Mouse (Mus musculus): ENCODE measurements around the gene Gm7579. TPM values are rescaled to one million over a fixed set of nuclear protein-coding genes. Genes with fewer than 3 reads are reported as not detected.
"Not testable (repeated sequence)": the region's sequence is repeated elsewhere in the genome, so short reads cannot be mapped to it uniquely, and the experiment has no call there.

The Gm7579 gene
- polyA plus RNA-seq, 1 experiment from 2014 or later = not detected

GRCm38 (mm10) chr7:142201064-142201463 lies 10.6 kb upstream of the Gm7579 start, which contains the start of gene Krtap5-3:
Krtap5-3 (plus strand) TSS chr7:142201364.
- DNase-seq (ENCODE audit: low spot score) (no peak), ATAC-seq (ENCODE audit: low read depth) (no peak)
- 53% methylated on average over 1 of the region's 1 CpGs for WGBS
- Histone ChIP-seq H3K9me3 (ENCODE audit: control insufficient read depth, low read length) (no peaks in the 10 kb centered on the region), H3K4me2 (ENCODE audit: low read depth, low read length) (no peak within 1 kb of the TSS), H3K27me3 (replicated peaks; ENCODE audit: control insufficient read depth, insufficient read depth, low read length) (no peaks in the 10 kb centered on the region), H3K4me3 (ENCODE audit: low read depth, low read length) (no peak within 1 kb of the TSS), H3K4me1 (ENCODE audit: control insufficient read depth, insufficient read depth, low read length) (no peaks in the 10 kb centered on the region), H3K9ac (ENCODE audit: low read depth, low read length) (no peak within 1 kb of the TSS), H3K27ac (replicated peaks; ENCODE audit: low read depth, low read length) (no peak within 1 kb of the TSS), H3K36me3 (ENCODE audit: control insufficient read depth, insufficient read depth, low read length) (no peaks in the 10 kb centered on the region)

DNA sequence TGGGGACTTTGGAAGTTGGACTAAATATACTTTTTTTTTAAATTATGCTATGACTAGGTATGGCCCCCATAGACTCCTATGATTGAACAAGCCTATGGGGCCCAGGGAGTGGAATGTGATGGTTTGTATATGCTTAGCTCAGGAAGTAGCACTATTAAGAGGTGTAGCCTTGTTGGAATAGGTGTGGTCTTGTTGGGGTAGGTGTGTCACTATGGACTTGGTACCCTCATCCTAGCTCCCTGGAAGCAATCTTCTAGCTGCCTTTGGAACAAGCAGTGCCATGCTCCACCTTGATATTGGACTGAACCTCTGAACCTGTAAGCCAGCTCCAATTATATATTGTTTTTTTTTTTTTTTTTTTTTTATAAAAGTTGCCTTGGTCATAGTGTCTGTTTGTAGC lies 6.2 kb upstream of the Gm7579 start:
- H3K4me3 ChIP-seq (ENCODE audit: low read depth, low read length) = no peak overlapping the region
- ATAC-seq (ENCODE audit: low read depth) (no peak), DNase-seq (ENCODE audit: low spot score) (no peak)
- no peaks in the 10 kb centered on the region for H3K4me1 ChIP-seq (ENCODE audit: control insufficient read depth, insufficient read depth, low read length)
- no peak overlapping the region for H3K9ac ChIP-seq (ENCODE audit: low read depth, low read length)
- H3K27me3 ChIP-seq (replicated peaks; ENCODE audit: control insufficient read depth, insufficient read depth, low read length) = no peaks in the 10 kb centered on the region
- no peaks in the 10 kb centered on the region for H3K36me3 ChIP-seq (ENCODE audit: control insufficient read depth, insufficient read depth, low read length)
- H3K4me2 ChIP-seq (ENCODE audit: low read depth, low read length) = no peak overlapping the region
- no peaks in the 10 kb centered on the region for H3K9me3 ChIP-seq (ENCODE audit: control insufficient read depth, low read length)
- H3K27ac ChIP-seq (replicated peaks; ENCODE audit: low read depth, low read length) = no peak overlapping the region

DNA sequence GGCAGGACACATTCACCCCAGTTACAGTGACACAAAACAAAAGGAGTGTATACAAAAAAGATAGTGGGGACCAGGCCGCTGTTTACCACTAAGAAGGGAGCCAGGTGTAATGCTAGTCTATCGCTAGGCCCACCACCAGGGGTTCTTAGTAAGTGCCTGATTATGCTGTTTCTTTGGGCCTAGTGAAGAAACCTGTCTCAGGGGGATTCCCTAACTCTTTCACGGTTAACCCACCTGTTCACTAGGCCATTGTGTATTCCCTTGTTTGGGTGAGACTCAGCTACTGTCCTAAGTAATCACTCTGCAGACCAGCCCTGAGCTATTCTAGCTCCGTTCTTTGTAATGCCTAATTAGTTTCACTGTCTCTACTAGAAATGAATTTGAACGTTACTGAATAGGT lies 4.8 kb upstream of the Gm7579 start:
- H3K4me3 ChIP-seq (ENCODE audit: low read depth, low read length); H3K27ac ChIP-seq (replicated peaks; ENCODE audit: low read depth, low read length); ATAC-seq (ENCODE audit: low read depth); H3K4me2 ChIP-seq (ENCODE audit: low read depth, low read length); H3K4me1 ChIP-seq (ENCODE audit: control insufficient read depth, insufficient read depth, low read length); H3K9me3 ChIP-seq (ENCODE audit: control insufficient read depth, low read length); H3K27me3 ChIP-seq (replicated peaks; ENCODE audit: control insufficient read depth, insufficient read depth, low read length); H3K36me3 ChIP-seq (ENCODE audit: control insufficient read depth, insufficient read depth, low read length); DNase-seq (ENCODE audit: low spot score); H3K9ac ChIP-seq (ENCODE audit: low read depth, low read length): not testable (repeated sequence)
- 74% methylated on average over 5 of the region's 5 CpGs for WGBS

- not testable (repeated sequence) for H3K27ac ChIP-seq (replicated peaks; ENCODE audit: low read depth, low read length); H3K4me1 ChIP-seq (ENCODE audit: control insufficient read depth, insufficient read depth, low read length); ATAC-seq (ENCODE audit: low read depth); H3K4me3 ChIP-seq (ENCODE audit: low read depth, low read length); DNase-seq (ENCODE audit: low spot score); H3K27me3 ChIP-seq (replicated peaks; ENCODE audit: control insufficient read depth, insufficient read depth, low read length); H3K9ac ChIP-seq (ENCODE audit: low read depth, low read length); H3K36me3 ChIP-seq (ENCODE audit: control insufficient read depth, insufficient read depth, low read length); H3K4me2 ChIP-seq (ENCODE audit: low read depth, low read length); H3K9me3 ChIP-seq (ENCODE audit: control insufficient read depth, low read length)
- WGBS = 75% methylated on average over 1 of the region's 1 CpGs
Measured at GRCm38 (mm10) chr7:142212136-142212535, 477 bp downstream of the Gm7579 start.

DNA sequence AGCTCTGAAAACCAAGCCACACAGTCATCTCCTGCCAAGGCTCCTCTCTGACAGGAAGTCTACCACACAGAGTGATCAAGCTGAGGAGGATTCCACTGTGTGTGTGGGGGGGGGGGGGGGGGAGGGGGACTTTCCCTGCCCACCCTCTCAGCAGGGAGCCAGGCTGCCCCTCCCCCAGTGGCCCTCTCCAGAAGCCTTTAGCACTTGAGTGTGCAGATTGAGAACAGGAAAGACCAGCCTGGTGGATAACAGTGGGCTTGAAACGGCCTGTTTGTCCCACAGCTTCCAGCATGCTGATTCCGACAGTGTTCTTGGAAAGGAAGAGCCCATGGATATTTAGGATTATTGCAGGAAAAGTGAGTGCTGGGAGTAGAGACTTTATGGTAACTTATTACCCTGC lies 12.9 kb downstream of the Gm7579 start:
- 26% methylated on average over 2 of the region's 2 CpGs for WGBS
- ATAC-seq (ENCODE audit: low read depth) = no peak

DNA sequence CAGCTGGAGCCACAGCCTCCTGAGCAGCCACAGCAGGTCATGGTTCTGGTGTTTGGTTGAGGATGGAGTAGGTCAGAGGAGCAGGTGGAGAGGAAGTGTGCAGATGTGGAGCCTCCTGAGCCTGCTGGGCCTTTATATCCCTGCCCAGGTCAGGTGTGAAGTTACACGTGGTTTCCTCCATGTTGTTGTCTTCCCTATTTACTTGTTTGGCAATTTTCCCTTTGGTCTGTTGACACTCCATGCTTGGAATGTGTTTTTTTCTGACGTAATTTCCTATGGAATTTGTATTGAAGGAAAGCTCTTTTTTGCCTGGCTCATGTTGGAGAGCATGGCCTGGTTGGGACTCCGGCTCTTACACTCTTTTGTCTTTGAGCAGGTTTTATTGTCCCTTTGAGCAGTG lies 18.2 kb downstream of the Gm7579 start, which contains the start of gene Krtap5-5:
Gene Krtap5-5, minus strand, starts transcription at position 101 of the 400 bp plus-strand sequence.
- H3K4me2 ChIP-seq (ENCODE audit: low read depth, low read length) = not testable (repeated sequence)
- WGBS = 55% methylated on average over 3 of the region's 3 CpGs

More for the DNA sequence above, 12.9 kb downstream of the Gm7579 start:
- H3K9me3 ChIP-seq (ENCODE audit: control insufficient read depth, low read length) = no peaks in the 10 kb centered on the region
- no peaks in the 10 kb centered on the region for H3K4me1 ChIP-seq (ENCODE audit: control insufficient read depth, insufficient read depth, low read length)
- no peak overlapping the region for H3K27ac ChIP-seq (replicated peaks; ENCODE audit: low read depth, low read length)
- H3K9ac ChIP-seq (ENCODE audit: low read depth, low read length) = no peak overlapping the region
- no peaks in the 10 kb centered on the region for H3K27me3 ChIP-seq (replicated peaks; ENCODE audit: control insufficient read depth, insufficient read depth, low read length)
- DNase-seq (ENCODE audit: low spot score) = peak; percentile 13
- H3K4me3 ChIP-seq (ENCODE audit: low read depth, low read length) = no peak overlapping the region
- H3K36me3 ChIP-seq (ENCODE audit: control insufficient read depth, insufficient read depth, low read length) = no peaks in the 10 kb centered on the region
- H3K4me2 ChIP-seq (ENCODE audit: low read depth, low read length) = no peak overlapping the region

GRCm38 (mm10) chr7:142231540-142231939 lies 19.9 kb downstream of the Gm7579 start:
- no peak overlapping the region for H3K4me2 ChIP-seq (ENCODE audit: low read depth, low read length)

More for the DNA sequence above, 18.2 kb downstream of the Gm7579 start, which contains the start of gene Krtap5-5:
- not testable (repeated sequence) for H3K27me3 ChIP-seq (replicated peaks; ENCODE audit: control insufficient read depth, insufficient read depth, low read length); H3K9me3 ChIP-seq (ENCODE audit: control insufficient read depth, low read length); H3K4me3 ChIP-seq (ENCODE audit: low read depth, low read length); H3K27ac ChIP-seq (replicated peaks; ENCODE audit: low read depth, low read length); DNase-seq (ENCODE audit: low spot score); H3K9ac ChIP-seq (ENCODE audit: low read depth, low read length); H3K4me1 ChIP-seq (ENCODE audit: control insufficient read depth, insufficient read depth, low read length); ATAC-seq (ENCODE audit: low read depth); H3K36me3 ChIP-seq (ENCODE audit: control insufficient read depth, insufficient read depth, low read length)

GRCm38 (mm10) chr7:142240978-142241377 lies 29.3 kb downstream of the Gm7579 start, which contains the start of gene Gm40460:
Gm40460 (minus strand) TSS chr7:142241078.
- Histone ChIP-seq H3K36me3 (ENCODE audit: control insufficient read depth, insufficient read depth, low read length) (no peaks in the 10 kb centered on the region), H3K4me2 (ENCODE audit: low read depth, low read length) (no peak within 1 kb of the TSS), H3K4me3 (ENCODE audit: low read depth, low read length) (no peak within 1 kb of the TSS), H3K9me3 (ENCODE audit: control insufficient read depth, low read length) (no peaks in the 10 kb centered on the region; the same call in 1 of the 2 replicates), H3K27ac (replicated peaks; ENCODE audit: low read depth, low read length) (no peak within 1 kb of the TSS), H3K4me1 (ENCODE audit: control insufficient read depth, insufficient read depth, low read length) (no peaks in the 10 kb centered on the region), H3K27me3 (replicated peaks; ENCODE audit: control insufficient read depth, insufficient read depth, low read length) (no peaks in the 10 kb centered on the region), H3K9ac (ENCODE audit: low read depth, low read length) (no peak within 1 kb of the TSS)
- ATAC-seq (ENCODE audit: low read depth) (no peak), DNase-seq (ENCODE audit: low spot score) (no peak)
- WGBS = 40% methylated on average over 2 of the region's 2 CpGs

More at GRCm38 (mm10) chr7:142231540-142231939, 19.9 kb downstream of the Gm7579 start:
- H3K9me3 ChIP-seq (ENCODE audit: control insufficient read depth, low read length) = peaks cover 4% of the 10 kb centered on the region; the same call in 1 of the 2 replicates
- no peaks in the 10 kb centered on the region for H3K27me3 ChIP-seq (replicated peaks; ENCODE audit: control insufficient read depth, insufficient read depth, low read length)
- no peak for ATAC-seq (ENCODE audit: low read depth)
- no peaks in the 10 kb centered on the region for H3K36me3 ChIP-seq (ENCODE audit: control insufficient read depth, insufficient read depth, low read length)
- no peaks in the 10 kb centered on the region for H3K4me1 ChIP-seq (ENCODE audit: control insufficient read depth, insufficient read depth, low read length)
- no peak overlapping the region for H3K27ac ChIP-seq (replicated peaks; ENCODE audit: low read depth, low read length)
- no peak overlapping the region for H3K9ac ChIP-seq (ENCODE audit: low read depth, low read length)
- no peak overlapping the region for H3K4me3 ChIP-seq (ENCODE audit: low read depth, low read length)
- DNase-seq (ENCODE audit: low spot score) = no peak
- 26% methylated on average over 1 of the region's 1 CpGs for WGBS

DNA sequence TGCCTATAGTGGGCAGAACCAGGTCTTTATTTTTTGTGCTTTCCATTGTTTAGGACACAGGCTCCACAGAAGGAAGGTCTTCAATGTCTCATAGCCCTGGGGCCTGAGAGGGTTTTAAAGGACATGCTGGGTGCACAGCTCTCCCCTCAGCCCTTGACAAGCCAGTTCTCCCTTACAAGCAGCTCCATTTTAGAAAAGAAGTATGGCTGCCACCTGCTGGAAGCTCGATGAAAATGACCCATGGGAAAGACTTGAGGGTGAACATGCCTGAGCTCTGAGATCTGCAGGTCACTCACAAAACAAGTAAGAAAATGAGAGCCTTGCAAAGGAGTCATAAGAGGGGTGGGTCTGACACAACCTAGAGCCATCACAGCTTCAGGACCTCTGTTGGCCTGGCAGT lies 38.2 kb downstream of the Gm7579 start:
- WGBS = 6% methylated on average over 1 of the region's 1 CpGs
- Histone ChIP-seq H3K27ac (replicated peaks; ENCODE audit: low read depth, low read length) (no peak overlapping the region), H3K9me3 (ENCODE audit: control insufficient read depth, low read length) (no peaks in the 10 kb centered on the region), H3K9ac (ENCODE audit: low read depth, low read length) (no peak overlapping the region), H3K4me1 (ENCODE audit: control insufficient read depth, insufficient read depth, low read length) (no peaks in the 10 kb centered on the region), H3K4me2 (ENCODE audit: low read depth, low read length) (no peak overlapping the region), H3K27me3 (replicated peaks; ENCODE audit: control insufficient read depth, insufficient read depth, low read length) (no peaks in the 10 kb centered on the region), H3K4me3 (ENCODE audit: low read depth, low read length) (no peak overlapping the region), H3K36me3 (ENCODE audit: control insufficient read depth, insufficient read depth, low read length) (no peaks in the 10 kb centered on the region)
- ATAC-seq (ENCODE audit: low read depth) = no peak
- DNase-seq (ENCODE audit: low spot score) = peak; percentile 34
